Mouse (Mus musculus): ENCODE measurements around the gene Mdk.

The Mdk gene

GRCm38 (mm10) chr2:91933471-91933870 lies 1.4 kb upstream of the Mdk start:
- in situ Hi-C loops (cut with MboI, MseI), result no loop called here

- in situ Hi-C loops (cut with MboI, MseI), result no loop called here
Observed at GRCm38 (mm10) chr2:91932737-91933350, 747 bp upstream of the Mdk start.

- in situ Hi-C loops (cut with MboI, MseI), result no loop called here
Observed at GRCm38 (mm10) chr2:91931328-91932159, 553 bp downstream of the Mdk start.

- in situ Hi-C loops (cut with MboI, MseI), result no loop called here
Observed at GRCm38 (mm10) chr2:91930761-91931291, 1.3 kb downstream of the Mdk start.

- in situ Hi-C loops (cut with MboI, MseI), result no loop called here
Observed at GRCm38 (mm10) chr2:91929936-91930335, 2.2 kb downstream of the Mdk start.

GRCm38 (mm10) chr2:91929455-91929854 lies 2.6 kb downstream of the Mdk start:
- in situ Hi-C loops (cut with MboI, MseI), result no loop called here

GRCm38 (mm10) chr2:91928534-91929350 lies 3.4 kb downstream of the Mdk start:
- in situ Hi-C loops (cut with MboI, MseI), result no loop called here

- in situ Hi-C loops (cut with MboI, MseI), result no loop called here
Observed at GRCm38 (mm10) chr2:91927826-91928533, 4.1 kb downstream of the Mdk start.

- in situ Hi-C loops (cut with MboI, MseI), result no loop called here
Observed at GRCm38 (mm10) chr2:91926949-91927348, 5.1 kb downstream of the Mdk start, which contains the start of gene Chrm4. Chrm4 (plus strand) TSS chr2:91927249.

- in situ Hi-C loops (cut with MboI, MseI), result no loop called here
Observed at GRCm38 (mm10) chr2:91925442-91925841, 6.7 kb downstream of the Mdk start.

GRCm38 (mm10) chr2:91924726-91925125 lies 7.4 kb downstream of the Mdk start:
- in situ Hi-C loops (cut with MboI, MseI), result no loop called here

- in situ Hi-C loops (cut with MboI, MseI), result no loop called here
Observed at GRCm38 (mm10) chr2:91923415-91924337, 8.4 kb downstream of the Mdk start.

GRCm38 (mm10) chr2:91922586-91923414 lies 9.3 kb downstream of the Mdk start:
- in situ Hi-C loops (cut with MboI, MseI), result no loop called here

GRCm38 (mm10) chr2:91921790-91922570 lies 10.1 kb downstream of the Mdk start:
- in situ Hi-C loops (cut with MboI, MseI), result no loop called here

GRCm38 (mm10) chr2:91921181-91921789 lies 10.8 kb downstream of the Mdk start:
- in situ Hi-C loops (cut with MboI, MseI), result no loop called here

- in situ Hi-C loops (cut with MboI, MseI), result no loop called here
Observed at GRCm38 (mm10) chr2:91920130-91920529, 12.0 kb downstream of the Mdk start.

GRCm38 (mm10) chr2:91917096-91917495 lies 15.0 kb downstream of the Mdk start:
- in situ Hi-C loops (cut with MboI, MseI), result loop anchor here (5.0 kb wide), 1 partner anchor 140 kb away; no protein-coding TSS in a partner anchor

Data from T-helper 2 cell (primary cell).